Mouse (Mus musculus) left cerebral cortex, postnatal 25 days (tissue): ENCODE results near the gene Zfp600. TPM values are rescaled to one million over a fixed set of nuclear protein-coding genes. Genes with fewer than 3 reads are reported as not detected.
"Not testable (repeated sequence)": the region's sequence is repeated elsewhere in the genome, so short reads cannot be mapped to it uniquely, and the experiment has no call there.

Experiments
- DNase-seq, 2 experiments: peaks; one replicate each; pipeline ENCODE4 v3.0.0; 2022; ENCODE audit warnings: low spot score in 2 of 2, mixed read lengths in 1 of 2
- intact Hi-C: fragments of 180-260 bp; cut with DNase I; formaldehyde crosslinking; loops from one replicate; pipeline ENCODE4 v1.15.1; 2025
- total RNA-seq, 2 experiments: library from RNA; stranded (reverse); gene quantifications; 2 replicates each; pipeline ENCODE4 v1.2.3; 2021

Zfp600 gene
- total RNA-seq: not detected

- intact Hi-C loops: not testable (repeated sequence)
These were observed at the start of gene Zfp600 for GRCm38 (mm10) chr4:146156524-146156923. Gene Zfp600 (plus strand): TSS chr4:146156824.

GRCm38 (mm10) chr4:146162893-146163292, 6.3 kb downstream of the Zfp600 start:
- DNase-seq, intact Hi-C loops: not testable (repeated sequence)

More at GRCm38 (mm10) chr4:146156524-146156923, at the start of gene Zfp600:
- DNase-seq: not testable (repeated sequence)

GRCm38 (mm10) chr4:146167202-146167832, 10.7 kb downstream of the Zfp600 start:
- DNase-seq, intact Hi-C loops: not testable (repeated sequence)

- intact Hi-C loops, DNase-seq: not testable (repeated sequence)
These were observed 11.4 kb downstream of the Zfp600 start for GRCm38 (mm10) chr4:146167879-146168532.

GRCm38 (mm10) chr4:146168730-146169215, 12.1 kb downstream of the Zfp600 start:
- DNase-seq, intact Hi-C loops: not testable (repeated sequence)

GRCm38 (mm10) chr4:146173378-146174226, 17.0 kb downstream of the Zfp600 start:
- intact Hi-C loops: not testable (repeated sequence)
- DNase-seq: peak; percentile 4 to 22

- DNase-seq, intact Hi-C loops: not testable (repeated sequence)
These were observed 47.7 kb downstream of the Zfp600 start for GRCm38 (mm10) chr4:146204357-146204756.

GRCm38 (mm10) chr4:146239252-146240244, 82.9 kb downstream of the Zfp600 start:
- DNase-seq, intact Hi-C loops: not testable (repeated sequence)

GRCm38 (mm10) chr4:146242119-146242518, 85.5 kb downstream of the Zfp600 start:
- intact Hi-C loops, DNase-seq: not testable (repeated sequence)

Other genes starting within 250 kb of the Zfp600 start
- gene Zfp987, start 59.5 kb upstream of the Zfp600 start, total RNA-seq: not detected